Mouse (Mus musculus) left cerebral cortex, postnatal 4 days (tissue): ENCODE measurements at regions not wholly inside any gene's neighbourhood (a gene's known extent, or its start where the extent isn't known, plus 50 kb on each side); places are given as distances from the start of the nearest gene placed in this dataset.

Experiments
- DNase-seq: peaks from one replicate; pipeline ENCODE4 v3.0.0-alpha.2; 2022
- intact Hi-C: fragments of 180-260 bp; cut with DNase I; formaldehyde crosslinking; loops from one replicate; pipeline ENCODE4 v1.15.1; 2025

GRCm38 (mm10) chr15:103102068-103102840 lies 64.6 kb downstream of the Smug1 start:
- intact Hi-C loops: no loop called here
- no peak for DNase-seq

GRCm38 (mm10) chr15:103100121-103100520 lies 66.8 kb downstream of the Smug1 start:
- DNase-seq: no peak
- intact Hi-C loops: no loop called here

- intact Hi-C loops: no loop called here
- no peak for DNase-seq
These were observed 72.4 kb downstream of the Smug1 start for GRCm38 (mm10) chr15:103094457-103094856.

- intact Hi-C loops: no loop called here
- peak; percentile 90 for DNase-seq
These were observed 73.2 kb downstream of the Smug1 start for GRCm38 (mm10) chr15:103093655-103094054.

DNA sequence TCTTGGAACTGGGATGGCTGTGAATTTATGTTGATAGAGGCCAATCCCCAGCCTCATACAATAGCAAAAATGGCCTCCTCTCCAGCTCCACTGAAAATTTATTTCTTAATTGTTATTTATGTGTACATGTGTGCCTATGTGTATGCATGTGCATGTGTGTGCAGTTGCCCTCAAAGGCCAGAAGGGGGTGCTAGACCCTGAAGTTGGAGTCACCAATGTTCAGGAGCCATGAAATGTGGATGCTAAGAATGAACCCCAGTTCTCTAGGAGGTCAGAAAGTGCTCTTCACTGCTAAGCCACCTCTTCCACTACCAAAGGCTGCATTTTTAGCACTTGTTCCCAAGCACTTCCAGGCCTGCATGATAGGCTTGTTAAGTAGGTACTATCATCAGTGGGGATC lies 73.8 kb downstream of the Hoxc4 start:
- no peak for DNase-seq
- intact Hi-C loops: no loop called here

- intact Hi-C loops: no loop called here
- DNase-seq: peak; percentile 71
These were observed 71.8 kb downstream of the Hoxc4 start for GRCm38 (mm10) chr15:103090280-103091164.

GRCm38 (mm10) chr15:103089852-103090251 lies 71.1 kb downstream of the Hoxc4 start:
- no peak for DNase-seq
- intact Hi-C loops: no loop called here

- intact Hi-C loops: no loop called here
- no peak for DNase-seq
These were observed 70.7 kb downstream of the Hoxc4 start for GRCm38 (mm10) chr15:103089440-103089839.

GRCm38 (mm10) chr15:103087204-103087603 lies 68.5 kb downstream of the Hoxc4 start:
- peak; percentile 84 for DNase-seq
- intact Hi-C loops: no loop called here

DNA sequence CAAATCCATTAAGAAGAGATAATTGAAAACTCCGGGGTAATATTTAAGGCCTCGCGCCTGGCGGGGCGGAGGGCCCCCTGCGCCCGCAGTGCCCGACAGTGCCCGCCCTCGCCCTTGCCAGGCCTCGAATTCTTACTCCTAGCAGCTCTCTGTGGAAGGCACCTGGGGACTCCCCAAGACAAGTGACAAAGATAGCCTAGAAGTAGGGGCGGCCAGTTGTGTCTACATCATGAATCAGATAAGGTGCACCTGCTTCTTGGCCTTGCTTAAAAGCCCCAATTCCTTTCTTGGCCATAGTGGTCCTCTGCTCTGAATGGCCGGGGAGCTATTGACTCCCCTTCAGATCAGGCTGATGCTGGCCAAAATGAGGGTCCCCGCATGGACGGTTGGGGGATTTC lies 67.9 kb downstream of the Hoxc4 start:
- intact Hi-C loops: no loop called here
- no peak for DNase-seq
